Mouse (Mus musculus) adrenal gland, adult 10 weeks (tissue): ENCODE measurements around the gene Mthfr. TPM values are rescaled to one million over a fixed set of nuclear protein-coding genes. Genes with fewer than 3 reads are reported as not detected.

ENCODE experiments used
- polyA plus RNA-seq: library from polyadenylated mRNA; stranded (reverse); fragments of 350-450 nt; fragmentation: Illumina TruSeq; extraction: RNeasy Lipid Tissue Mini Kit (QIAGEN cat#74804); gene quantifications from one replicate; pipeline ENCODE4 v1.2.3, GENCODE M21; 2014; ENCODE audit warnings: low read depth, low replicate concordance

The Mthfr gene
- polyA plus RNA-seq, result 3.4 TPM

DNA sequence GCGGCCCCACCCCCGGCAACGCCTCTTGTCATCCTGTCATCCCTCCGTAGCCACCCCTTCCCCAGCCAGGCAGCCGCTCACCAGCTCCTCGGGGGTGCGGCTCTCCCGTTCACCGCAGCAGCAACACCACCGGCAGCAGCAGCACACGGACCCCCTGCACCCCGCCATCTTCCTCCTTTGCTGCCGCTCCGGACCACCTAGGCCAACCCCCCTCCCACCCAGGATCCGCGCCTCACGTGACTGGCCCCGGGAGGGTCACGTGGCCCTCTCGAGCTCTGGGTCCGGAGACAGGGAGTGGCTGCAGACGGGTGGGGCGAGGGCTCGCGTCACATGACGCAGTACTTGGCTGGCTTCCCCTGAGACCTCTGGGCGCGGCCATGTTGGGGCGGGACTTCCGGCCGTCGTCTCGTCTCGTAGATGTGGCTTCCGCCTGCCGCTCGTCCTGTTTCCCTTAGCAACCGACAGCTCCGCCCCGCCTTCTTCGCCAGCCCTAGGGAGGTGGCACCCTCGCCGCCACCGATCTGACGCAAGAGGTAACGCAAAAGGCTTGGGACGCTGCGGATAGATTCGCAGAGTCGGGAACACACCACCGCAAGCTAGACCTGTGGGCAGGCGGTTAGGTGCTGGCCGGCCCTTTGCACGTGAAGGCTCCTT is at the start of gene Mthfr, which contains the start of gene Clcn6:
Gene Mthfr, plus strand, starts transcription at position 478 of the 654 bp plus-strand sequence.
Gene Clcn6, minus strand, starts transcription at position 222 of the 654 bp plus-strand sequence.

DNA sequence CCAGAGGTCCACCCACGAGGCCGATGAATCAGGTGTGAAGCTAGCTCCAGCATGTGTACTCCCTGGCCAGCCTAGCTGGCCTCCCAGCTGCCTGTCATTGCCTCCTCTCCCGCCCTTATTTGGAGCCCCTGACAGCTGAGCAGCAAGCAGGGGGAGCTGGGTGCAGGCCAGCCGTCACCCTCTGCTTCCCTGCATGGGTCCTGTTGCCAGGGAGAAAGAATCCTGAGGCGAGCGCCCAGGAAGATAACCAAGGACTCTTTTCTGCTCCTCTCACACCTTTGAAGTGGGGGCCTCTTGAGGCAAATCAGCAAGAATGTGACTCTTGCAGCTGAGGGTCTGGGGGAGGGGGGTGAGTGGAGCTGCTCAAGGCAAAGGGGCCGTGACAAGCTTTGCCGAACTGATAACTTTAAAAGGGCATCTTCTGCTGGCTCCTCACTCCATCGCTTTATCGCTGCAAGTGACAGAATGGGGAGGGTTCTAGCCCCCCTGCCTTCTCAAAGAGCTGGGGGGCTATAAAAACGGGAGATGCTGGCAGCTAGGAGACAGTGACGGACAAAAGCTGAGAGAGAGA is 38.6 kb upstream of the Mthfr start, which contains the start of gene Nppa:
Gene Nppa, plus strand, starts transcription at position 521 of the 571 bp plus-strand sequence.

DNA sequence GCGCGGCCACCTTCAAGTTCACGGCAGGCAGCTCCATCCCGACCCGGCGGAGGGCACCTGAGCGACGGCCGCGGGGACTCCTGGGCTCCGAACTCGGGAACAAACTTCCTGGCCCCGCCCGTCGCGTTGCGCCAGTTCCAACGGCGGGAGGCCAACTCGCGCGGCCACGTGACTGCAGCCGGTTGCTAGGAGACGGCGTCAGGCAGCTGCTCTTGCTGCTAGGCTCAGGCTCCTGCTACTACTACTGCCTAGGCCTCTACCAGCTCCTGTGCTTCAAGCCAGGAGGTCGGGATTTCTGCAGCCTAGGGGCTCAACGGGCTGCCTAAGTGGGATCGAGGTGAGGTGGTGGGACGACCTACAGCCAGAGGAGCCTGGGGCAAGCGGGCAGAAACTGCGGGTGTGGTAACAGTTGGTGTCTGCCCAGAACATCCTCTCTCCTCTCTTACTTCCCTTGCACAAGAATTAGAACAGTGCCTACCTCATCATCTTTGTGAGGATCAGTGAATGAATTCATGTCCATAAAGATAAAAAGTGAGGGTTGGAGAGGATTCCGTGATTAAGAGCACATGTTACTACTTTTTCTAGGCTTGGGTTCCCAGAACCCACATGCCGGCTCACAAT is 49.1 kb downstream of the Mthfr start, which contains the start of gene Agtrap:
Gene Agtrap, minus strand, starts transcription at position 125 of the 621 bp plus-strand sequence.

Other genes starting within 250 kb of the Mthfr start
- gene Zfp984, start 229.3 kb upstream of the Mthfr start, polyA plus RNA-seq, result 82.4 TPM
- 122 TPM for gene Zfp933, start 190.7 kb upstream of the Mthfr start, polyA plus RNA-seq
- gene Miip, start 170.3 kb upstream of the Mthfr start, polyA plus RNA-seq, result 0.87 TPM
- gene Fv1, start 170.1 kb upstream of the Mthfr start, polyA plus RNA-seq, result 9.5 TPM
- gene Mfn2, start 134.4 kb upstream of the Mthfr start, polyA plus RNA-seq, result 39.7 TPM
- gene Plod1, start 102.3 kb upstream of the Mthfr start, polyA plus RNA-seq, result 2.9 TPM
- gene 2510039O18Rik, start 98.2 kb upstream of the Mthfr start, polyA plus RNA-seq, result 10.7 TPM
- not detected for gene Nppb, start 53.3 kb upstream of the Mthfr start, polyA plus RNA-seq
- not detected for gene Nppa, start 38.4 kb upstream of the Mthfr start, polyA plus RNA-seq
- 4.0 TPM for gene Clcn6, start 256 bp upstream of the Mthfr start, polyA plus RNA-seq
- 36.6 TPM for gene Agtrap, start 49.0 kb downstream of the Mthfr start, polyA plus RNA-seq
- 3.6 TPM for gene Mad2l2, start 91.3 kb downstream of the Mthfr start, polyA plus RNA-seq
- not detected for gene Draxin, start 91.6 kb downstream of the Mthfr start, polyA plus RNA-seq
- 1.3 TPM for gene Fbxo6, start 113.1 kb downstream of the Mthfr start, polyA plus RNA-seq
- gene Fbxo44, start 121.4 kb downstream of the Mthfr start, polyA plus RNA-seq, result 1.2 TPM
- not detected for gene Fbxo2, start 121.5 kb downstream of the Mthfr start, polyA plus RNA-seq
- gene Disp3, start 248.9 kb downstream of the Mthfr start, polyA plus RNA-seq, result not detected